Mouse (Mus musculus) olfactory bulb, adult 2 months (tissue): ENCODE measurements around the gene Inpp5f. TPM values are rescaled to one million over a fixed set of nuclear protein-coding genes. Genes with fewer than 3 reads are reported as not detected.
A peak's percentile ranks its signal among the peaks of the same experiment; 100 is the strongest.
"Not testable (repeated sequence)": the region's sequence is repeated elsewhere in the genome, so short reads cannot be mapped to it uniquely, and the experiment has no call there.

Experiments
- H3K27ac ChIP-seq: fragments of 200-500 bp; 2 replicates; pipeline ENCODE4 v1.5.1; 2012; ENCODE audit warnings: low read depth, low read length; ENCODE audit not compliant: insufficient read depth
- H3K4me1 ChIP-seq: fragments of 200-500 bp; 2 replicates; pipeline ENCODE4 v1.6.1; 2012; ENCODE audit warnings: low read length; ENCODE audit not compliant: control insufficient read depth, insufficient read depth
- H3K4me3 ChIP-seq: fragments of 200-500 bp; 2 replicates; pipeline ENCODE4 v1.5.1; 2012; ENCODE audit warnings: mild to moderate bottlenecking, low read depth, low read length, moderate library complexity; ENCODE audit not compliant: insufficient read depth
- CTCF ChIP-seq: fragments of 200-500 bp; IDR thresholded peaks from 2 replicates; pipeline ENCODE4 v1.5.1; 2012; ENCODE audit warnings: low read depth, mild to moderate bottlenecking, low read length, moderate library complexity; ENCODE audit not compliant: insufficient read depth
- POLR2A ChIP-seq: fragments of 200-500 bp; IDR thresholded peaks from 2 replicates; pipeline ENCODE4 v1.6.1; 2012; ENCODE audit warnings: mild to moderate bottlenecking, low read depth, low read length, moderate library complexity; ENCODE audit not compliant: insufficient read depth
- WGBS: fragments of 180-500 bp; shearing (Covaris S2); methylation state at CpG from one replicate; pipeline ENCODE4 v1.1.7; 2018; 5-methylcytosine and 5-hydroxymethylcytosine counted together
- polyA plus RNA-seq: library from polyadenylated mRNA; stranded (reverse); fragments of >200 nt; gene quantifications from 2 replicates; pipeline ENCODE4 v1.2.4, GENCODE M21; 2012; ENCODE audit warnings: low replicate concordance; ENCODE audit not compliant: missing spikeins, insufficient read depth, insufficient read length

Gene Inpp5f
- polyA plus RNA-seq, 1 experiment = not detected

DNA sequence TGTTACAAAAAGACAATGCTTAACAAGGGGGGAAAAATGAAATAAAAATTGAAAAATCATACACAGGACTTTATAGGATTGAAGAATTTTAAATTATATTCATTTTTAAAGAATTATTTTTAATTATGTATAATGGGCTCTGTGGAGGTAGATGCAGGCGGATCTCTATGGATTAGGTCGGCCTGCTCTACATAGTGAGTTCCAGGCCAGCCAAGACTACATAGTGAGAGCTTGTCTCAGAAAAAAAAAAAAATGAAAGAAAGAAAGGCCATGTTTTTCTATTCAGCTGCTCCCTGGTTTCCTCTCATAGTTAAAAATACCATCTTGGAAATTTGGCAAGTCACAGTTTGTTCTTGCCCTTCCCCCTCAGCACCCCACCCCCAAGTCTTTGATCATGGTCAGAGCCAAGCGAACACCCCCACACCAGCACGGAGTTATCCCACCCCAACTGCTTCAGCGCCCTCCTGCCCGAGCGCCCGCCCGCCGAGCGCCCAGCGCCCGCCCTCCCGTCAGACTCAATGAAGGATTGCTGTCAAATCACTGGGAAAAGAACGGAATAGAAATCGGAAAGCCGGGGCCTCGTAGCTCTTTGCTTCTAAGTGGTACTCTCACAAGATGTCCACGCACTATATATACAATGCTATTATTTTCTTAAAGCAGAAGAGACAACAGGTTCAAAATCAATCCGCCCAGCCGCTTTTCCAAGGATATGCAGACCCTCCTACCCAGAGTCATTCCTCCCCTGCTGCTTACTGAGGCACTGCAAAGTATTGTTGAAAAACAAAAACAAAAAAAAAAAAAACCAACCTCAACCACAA, 18.8 kb upstream of the Inpp5f start:
- Histone ChIP-seq H3K4me1 (peaks cover 21% of the 10 kb centered on the region), H3K27ac (peak overlapping the region; percentile 80), H3K4me3 (0 out of 2 replicates have a peak overlapping the region, but pooled peaks have one; percentile 13)
- WGBS = 8% methylated on average over 21 of the region's 21 CpGs
- TF ChIP-seq CTCF = no peak
- TF ChIP-seq POLR2A = no peak

- H3K4me3 ChIP-seq = no peak overlapping the region
- peaks cover 18% of the 10 kb centered on the region for H3K4me1 ChIP-seq
- peak overlapping the region; percentile 80 for H3K27ac ChIP-seq
- WGBS = 16% methylated on average over 6 of the region's 6 CpGs
- TF ChIP-seq CTCF = no peak
- no peak for TF ChIP-seq POLR2A
Measured at GRCm38 (mm10) chr7:128592936-128593241, 18.2 kb upstream of the Inpp5f start.

GRCm38 (mm10) chr7:128596274-128596673, 14.9 kb upstream of the Inpp5f start:
- WGBS = 97% methylated on average over 2 of the region's 2 CpGs
- Histone ChIP-seq H3K4me3 (no peak overlapping the region), H3K27ac (no peak overlapping the region), H3K4me1 (peaks cover 9% of the 10 kb centered on the region)
- no peak for TF ChIP-seq POLR2A
- TF ChIP-seq CTCF = no peak

DNA sequence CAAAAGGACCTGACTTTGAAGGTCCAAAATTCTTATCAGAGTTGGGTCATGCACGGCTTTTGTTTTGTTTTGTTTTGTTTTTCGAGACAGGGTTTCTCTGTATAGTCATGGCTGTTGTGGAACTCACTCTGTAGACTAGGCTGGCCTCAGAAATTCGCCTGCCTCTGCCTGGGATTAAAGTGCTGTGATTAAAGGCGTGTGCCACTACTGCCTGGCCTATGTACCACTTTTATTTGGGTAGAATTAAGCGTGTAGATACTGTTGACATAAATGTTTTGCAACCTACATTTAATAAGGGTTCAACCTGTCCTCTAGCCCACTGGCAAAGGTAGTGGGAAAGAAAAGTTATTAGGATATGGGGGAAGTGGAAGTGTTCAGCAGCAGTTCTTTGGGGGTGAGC, 12.1 kb upstream of the Inpp5f start:
- TF ChIP-seq POLR2A = no peak
- 89% methylated on average over 5 of the region's 5 CpGs for WGBS
- Histone ChIP-seq H3K4me1 (no peaks in the 10 kb centered on the region), H3K27ac (no peak overlapping the region), H3K4me3 (no peak overlapping the region)

DNA sequence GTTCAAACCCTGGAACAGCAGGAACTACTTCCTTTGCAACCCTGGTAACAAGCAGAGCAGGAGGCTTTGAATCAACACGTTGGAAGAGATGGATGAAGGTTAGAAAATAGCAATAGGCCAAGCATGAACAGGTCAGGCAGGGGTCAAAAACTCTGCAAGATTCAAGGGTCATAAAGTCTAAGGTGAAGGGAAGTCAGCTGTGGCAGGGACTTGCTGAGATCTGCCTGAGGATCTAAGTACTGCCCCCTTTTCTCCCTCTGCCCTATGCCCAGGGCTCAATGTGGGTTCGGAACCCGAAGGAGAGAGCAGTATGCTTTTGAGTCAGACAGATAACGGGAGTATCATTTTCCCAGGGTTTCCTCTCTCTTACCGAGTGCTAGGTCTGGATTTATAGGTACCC, 9.3 kb upstream of the Inpp5f start:
- Histone ChIP-seq H3K27ac (no peak overlapping the region), H3K4me1 (no peaks in the 10 kb centered on the region), H3K4me3 (no peak overlapping the region)
- 86% methylated on average over 5 of the region's 5 CpGs for WGBS
- TF ChIP-seq CTCF = no peak
- TF ChIP-seq POLR2A = no peak

DNA sequence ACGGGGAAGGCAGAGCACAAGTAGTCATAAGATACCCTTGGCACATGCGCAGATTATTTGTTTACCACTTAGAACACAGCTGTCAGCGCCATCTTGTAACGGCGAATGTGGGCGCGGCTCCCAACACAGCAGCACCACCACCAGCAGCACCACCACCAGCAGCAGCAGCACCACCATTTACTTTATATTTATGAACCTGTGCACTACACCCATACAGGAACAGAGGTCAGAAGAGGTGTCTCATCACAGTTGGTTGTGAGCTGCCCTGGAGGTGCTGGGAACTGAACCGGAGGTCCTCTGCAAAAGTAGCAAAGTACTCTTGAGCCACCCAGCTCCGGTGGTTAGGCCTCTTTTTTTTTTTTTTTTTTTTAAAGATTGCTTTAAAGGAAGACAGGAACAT, 1.2 kb upstream of the Inpp5f start:
- H3K4me1 ChIP-seq, H3K27ac ChIP-seq, H3K4me3 ChIP-seq: not testable (repeated sequence)
- 98% methylated on average over 8 of the region's 9 CpGs for WGBS

DNA sequence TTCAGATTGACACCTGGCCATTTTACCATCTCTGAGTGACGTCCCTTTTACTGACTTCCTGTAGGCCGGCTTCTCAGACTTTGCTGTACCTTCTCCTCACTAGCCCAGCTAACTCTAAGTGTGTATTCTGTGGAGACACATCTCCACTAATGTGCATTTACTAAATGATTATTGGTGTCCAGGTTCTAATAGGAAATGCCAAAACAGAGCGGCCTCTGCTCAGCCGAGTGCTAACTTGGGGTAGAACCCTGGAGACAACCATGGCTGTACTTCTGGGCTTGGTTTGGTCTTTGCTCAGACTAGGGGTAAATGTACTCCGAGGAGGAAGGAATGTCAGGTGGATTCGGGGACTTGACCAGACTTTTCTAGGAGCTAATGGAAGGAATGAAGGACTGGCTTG, 638 bp upstream of the Inpp5f start:
- H3K4me3 ChIP-seq = peak overlapping the region; percentile 31
- peaks cover 6% of the 10 kb centered on the region for H3K4me1 ChIP-seq
- WGBS = 84% methylated on average over 6 of the region's 6 CpGs
- H3K27ac ChIP-seq = peak overlapping the region; percentile 85
- TF ChIP-seq POLR2A (no peak), CTCF (no peak)

GRCm38 (mm10) chr7:128611799-128612411, 777 bp downstream of the Inpp5f start:
- Histone ChIP-seq H3K4me3 (peak overlapping the region; percentile 69), H3K27ac (no peak overlapping the region), H3K4me1 (peaks cover 6% of the 10 kb centered on the region)
- WGBS = 11% methylated on average over 22 of the region's 22 CpGs
- no peak for TF ChIP-seq CTCF
- TF ChIP-seq POLR2A = no peak

DNA sequence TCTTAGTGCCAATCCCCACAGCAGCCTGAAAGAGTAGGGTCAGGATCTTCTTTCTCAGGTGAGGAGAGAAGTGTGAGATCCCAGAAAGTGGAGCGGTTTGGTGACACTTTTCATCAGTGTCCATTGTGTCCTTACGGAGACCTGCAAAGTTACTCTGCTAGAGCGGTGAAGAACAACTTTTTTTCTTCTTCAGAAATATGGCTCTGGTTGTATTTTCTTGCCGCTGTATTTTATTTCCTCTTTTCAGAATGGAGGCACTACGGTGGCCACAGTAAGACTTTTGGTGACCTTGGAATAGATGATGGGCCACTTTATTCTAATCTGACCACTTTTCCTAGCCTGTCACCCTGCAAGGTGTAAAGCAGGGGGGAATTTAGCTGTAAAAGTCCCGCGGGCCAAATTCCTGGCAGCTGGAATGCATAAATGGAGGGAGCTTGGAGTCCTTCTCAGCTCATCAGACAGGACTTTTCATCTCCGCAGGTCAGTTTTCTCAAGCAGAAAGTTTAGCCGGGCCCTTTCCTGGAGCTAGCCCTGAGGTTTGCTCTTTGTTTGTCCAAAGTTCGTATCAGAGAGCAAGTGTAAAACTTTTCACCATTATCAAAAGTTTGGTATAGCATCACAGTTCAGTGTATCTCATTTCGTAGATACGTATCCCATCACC, 1.5 kb downstream of the Inpp5f start:
- Histone ChIP-seq H3K4me3 (no peak overlapping the region), H3K4me1 (peaks cover 6% of the 10 kb centered on the region), H3K27ac (no peak overlapping the region)
- WGBS = 84% methylated on average over 12 of the region's 12 CpGs
- TF ChIP-seq CTCF (no peak), POLR2A (no peak)
